Mouse (Mus musculus) cerebellum, adult 2 months (tissue): ENCODE data around the gene Pds5a.

Experiments
- CTCF ChIP-seq: fragments of 200-500 bp; IDR thresholded peaks from 2 replicates; pipeline ENCODE4 v1.5.1; 2011; ENCODE audit warnings: low read depth, mild to moderate bottlenecking, control low read depth, low read length, moderate library complexity, borderline replicate concordance; ENCODE audit not compliant: insufficient read depth
- POLR2A ChIP-seq: fragments of 200-500 bp; IDR thresholded peaks from 2 replicates; pipeline ENCODE4 v1.6.1; 2011; ENCODE audit warnings: low read length, control low read depth, borderline replicate concordance; ENCODE audit not compliant: insufficient read depth

- peak; percentile 35 for TF ChIP-seq CTCF
- TF ChIP-seq POLR2A, result no peak
Observed at GRCm38 (mm10) chr5:65697836-65698758, at the start of gene Pds5a.
